Mouse (Mus musculus): ENCODE results near the gene Taf4.

Taf4 gene

DNA sequence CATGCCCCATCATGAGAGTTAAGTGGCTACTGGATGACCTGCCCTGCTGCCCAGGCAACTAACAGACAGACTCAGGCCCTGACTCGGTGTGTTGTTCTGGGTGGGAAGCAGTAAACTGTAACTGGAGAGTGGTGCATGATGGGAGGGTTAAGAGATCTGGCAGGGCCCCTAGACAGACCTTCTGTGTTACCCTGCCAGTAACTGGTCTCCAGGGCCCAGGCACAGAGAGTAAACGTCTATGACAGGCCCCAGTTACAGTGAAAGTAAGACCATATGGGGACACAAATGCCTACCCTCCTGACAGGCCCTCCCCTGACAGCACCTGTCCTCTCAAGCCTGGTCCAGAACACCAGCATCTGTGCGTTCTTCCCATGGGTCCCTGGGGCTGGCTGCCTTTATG, 113.8 kb downstream of the Taf4 start:
- no peak for DNase-seq (ENCODE audit: inconsistent ontology term)
